Mouse (Mus musculus) E14TG2a.4 (cell line): ENCODE measurements at regions not wholly inside any gene's neighbourhood (a gene's known extent, or its start where the extent isn't known, plus 50 kb on each side); places are given as distances from the start of the nearest gene placed in this dataset.

Experiments used
- H3K27me3 ChIP-seq: 2 replicates; pipeline ENCODE4 v1.6.1; 2014; ENCODE audit warnings: low read length, control low read depth; ENCODE audit not compliant: insufficient read depth
- H3K36me3 ChIP-seq: 2 replicates; pipeline ENCODE4 v1.6.1; 2014; ENCODE audit warnings: low read length, control low read depth; ENCODE audit not compliant: insufficient read depth
- H3K4me1 ChIP-seq: replicated peaks from 2 replicates; pipeline ENCODE4 v1.6.1; 2014; ENCODE audit warnings: low read depth, low read length, control low read depth
- H3K4me3 ChIP-seq: replicated peaks from 2 replicates; pipeline ENCODE4 v1.5.1; 2014; ENCODE audit warnings: mild to moderate bottlenecking, low read length
- H3K9me3 ChIP-seq: 2 replicates; pipeline ENCODE4 v1.6.1; 2014; ENCODE audit warnings: low read length, control low read depth
- CTCF ChIP-seq: conservative IDR thresholded peaks from 2 replicates; pipeline ENCODE4 v1.5.1; 2014; ENCODE audit warnings: low read length
- NANOG ChIP-seq: IDR thresholded peaks from 2 replicates; pipeline ENCODE4 v1.6.1; 2014; ENCODE audit warnings: borderline replicate concordance, low read length, mixed read lengths
- POU5F1 ChIP-seq: IDR thresholded peaks from 2 replicates; pipeline ENCODE4 v1.6.1; 2014; ENCODE audit warnings: low read length, borderline replicate concordance

DNA sequence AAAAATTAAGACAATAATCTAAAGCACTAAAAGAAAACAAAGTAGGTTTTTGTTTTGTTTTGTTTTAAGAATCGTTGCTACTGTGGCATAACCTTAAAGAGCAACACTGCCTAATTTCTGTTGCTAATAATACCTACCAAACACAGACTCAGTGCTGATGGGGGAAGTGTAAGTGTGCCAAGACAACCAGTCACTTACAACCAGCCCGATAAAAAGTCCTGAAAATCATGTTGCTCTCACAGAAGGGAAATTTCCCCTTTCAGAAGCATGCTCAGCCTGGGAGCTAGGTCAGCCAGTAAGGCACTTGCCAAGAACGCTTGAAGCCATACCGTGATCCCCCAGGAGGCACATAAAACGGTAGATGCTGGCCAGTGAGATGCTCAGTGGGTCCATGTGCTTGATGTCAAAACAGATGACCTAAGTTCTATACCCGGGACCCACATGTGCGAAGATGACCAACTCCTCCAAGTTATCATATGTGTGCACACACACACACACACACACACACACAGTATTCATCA lies 324.4 kb upstream of the Noct start:
- no peaks in the 10 kb centered on the region for H3K36me3 ChIP-seq
- peaks cover 18% of the 10 kb centered on the region for H3K4me1 ChIP-seq
- no peak overlapping the region for H3K4me3 ChIP-seq
- TF ChIP-seq NANOG, result no peak
- no peak for TF ChIP-seq CTCF
- TF ChIP-seq POU5F1, result no peak
- no peaks in the 10 kb centered on the region; the same call in 1 of the 2 replicates for H3K9me3 ChIP-seq
- H3K27me3 ChIP-seq, result peaks cover 47% of the 10 kb centered on the region

GRCm38 (mm10) chr3:50900566-50900965 lies 323.7 kb upstream of the Noct start:
- Histone ChIP-seq H3K36me3 (no peaks in the 10 kb centered on the region), H3K9me3 (no peaks in the 10 kb centered on the region; the same call in 1 of the 2 replicates), H3K4me1 (peaks cover 18% of the 10 kb centered on the region), H3K27me3 (peaks cover 40% of the 10 kb centered on the region), H3K4me3 (no peak overlapping the region)
- TF ChIP-seq NANOG (no peak), CTCF (no peak), POU5F1 (no peak)

DNA sequence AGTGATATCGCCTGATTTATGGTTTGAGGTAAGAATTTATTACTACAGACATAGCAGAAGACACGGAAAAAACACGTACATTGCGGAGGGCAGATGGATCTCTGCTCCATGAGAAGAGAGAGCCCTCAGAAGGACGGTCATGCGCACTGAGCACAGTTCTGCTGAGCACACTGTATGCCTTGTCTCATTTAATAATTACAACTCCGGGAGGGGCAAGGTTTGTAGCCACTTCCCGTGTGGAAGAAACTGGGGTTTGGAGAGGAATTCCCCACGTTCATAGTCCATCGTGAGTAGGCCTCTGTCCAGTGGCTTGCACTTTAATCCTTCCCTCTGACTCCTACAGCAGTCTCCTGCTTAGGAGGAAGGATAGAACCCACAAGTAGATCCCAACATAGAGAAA lies 322.9 kb upstream of the Noct start:
- TF ChIP-seq NANOG (no peak), POU5F1 (no peak), CTCF (no peak)

DNA sequence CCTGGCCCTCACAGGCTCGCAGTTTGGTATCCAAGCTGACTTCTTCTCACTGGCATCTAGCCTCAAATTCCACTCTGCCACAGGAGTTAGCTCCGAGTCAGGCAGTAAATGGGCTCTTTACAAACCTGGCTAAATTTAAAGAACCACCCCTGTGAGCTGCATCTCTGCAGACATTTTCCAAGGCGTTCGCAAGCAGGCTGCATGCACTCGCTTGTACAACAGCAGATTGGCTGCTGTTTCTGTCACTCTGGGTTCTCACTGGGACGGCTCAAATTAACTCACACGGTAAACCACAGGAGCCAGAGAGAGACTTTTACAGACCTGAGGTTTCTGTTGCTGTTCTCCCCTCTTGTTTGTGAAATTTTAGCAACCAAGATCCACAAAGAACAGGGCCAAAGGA lies 321.3 kb upstream of the Noct start:
- Histone ChIP-seq H3K4me3 (no peak overlapping the region), H3K4me1 (peaks cover 4% of the 10 kb centered on the region), H3K9me3 (no peaks in the 10 kb centered on the region), H3K27me3 (peaks cover 34% of the 10 kb centered on the region), H3K36me3 (no peaks in the 10 kb centered on the region)
- TF ChIP-seq NANOG (no peak), POU5F1 (no peak), CTCF (no peak)

More for the DNA sequence above, 322.9 kb upstream of the Noct start:
- no peaks in the 10 kb centered on the region for H3K36me3 ChIP-seq
- H3K9me3 ChIP-seq, result no peaks in the 10 kb centered on the region; the same call in 1 of the 2 replicates
- no peak overlapping the region for H3K4me3 ChIP-seq
- peaks cover 18% of the 10 kb centered on the region for H3K4me1 ChIP-seq
- H3K27me3 ChIP-seq, result peaks cover 37% of the 10 kb centered on the region

DNA sequence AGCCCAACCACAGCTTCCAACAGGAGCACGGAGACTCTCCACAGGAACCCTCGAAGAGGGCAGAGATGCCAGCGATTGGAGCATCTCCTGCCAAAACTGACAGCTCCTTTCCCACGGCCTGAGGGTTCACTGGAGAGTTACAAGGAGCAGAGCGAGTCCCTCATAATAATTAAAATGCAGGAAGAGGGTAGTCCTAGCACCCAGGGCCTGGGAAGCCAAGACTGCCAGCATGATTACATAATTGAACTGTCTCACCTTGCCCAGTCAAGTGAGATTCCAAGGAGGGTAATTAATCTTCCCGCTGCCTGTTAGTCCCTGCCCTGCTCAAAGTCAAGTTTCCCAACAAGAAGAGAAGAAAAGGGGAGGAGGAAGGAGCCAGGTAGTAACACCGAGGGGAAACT lies 319.5 kb upstream of the Noct start:
- no peak for TF ChIP-seq CTCF
- TF ChIP-seq NANOG, result no peak
- Histone ChIP-seq H3K36me3 (no peaks in the 10 kb centered on the region), H3K9me3 (no peaks in the 10 kb centered on the region), H3K4me1 (no peaks in the 10 kb centered on the region), H3K4me3 (no peak overlapping the region), H3K27me3 (peaks cover 26% of the 10 kb centered on the region)

DNA sequence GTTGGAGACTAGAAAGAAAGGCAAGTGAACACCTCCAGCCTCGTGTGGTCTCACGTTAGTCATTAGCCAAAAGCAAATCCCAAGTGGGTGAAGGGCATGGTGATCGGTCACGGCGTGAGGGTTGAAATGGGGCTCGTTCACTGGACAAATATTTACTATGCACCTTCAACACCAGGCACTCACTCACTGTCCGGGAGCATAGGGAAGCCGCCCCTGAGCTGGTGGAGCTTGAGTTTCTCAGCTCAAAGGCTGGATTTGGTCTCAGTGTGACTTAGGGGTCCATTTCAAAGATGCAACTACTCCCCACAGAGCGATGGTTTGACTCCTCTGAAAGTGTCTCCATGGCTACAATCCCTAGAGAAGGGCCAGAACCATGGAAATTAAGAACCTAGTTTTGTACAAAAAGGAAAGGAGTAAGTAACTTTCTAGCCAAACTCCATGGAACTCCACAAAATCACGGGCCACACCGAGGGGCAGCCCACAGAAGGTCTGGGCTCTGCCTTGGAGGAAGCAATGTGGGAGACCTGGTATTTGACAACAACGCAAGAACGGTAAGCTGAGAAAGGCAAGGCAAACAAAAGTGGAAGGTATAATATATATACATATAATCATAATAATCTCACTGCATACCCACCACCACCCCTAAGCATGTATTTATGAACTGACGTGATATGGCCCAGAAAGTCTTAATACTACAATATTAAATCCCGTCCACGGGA lies 318.8 kb upstream of the Noct start:
- H3K4me3 ChIP-seq, result no peak overlapping the region
- H3K27me3 ChIP-seq, result peaks cover 23% of the 10 kb centered on the region
- H3K4me1 ChIP-seq, result no peaks in the 10 kb centered on the region
- no peak for TF ChIP-seq CTCF
- TF ChIP-seq POU5F1, result no peak
- TF ChIP-seq NANOG, result no peak
- H3K9me3 ChIP-seq, result no peaks in the 10 kb centered on the region
- no peaks in the 10 kb centered on the region for H3K36me3 ChIP-seq

- Histone ChIP-seq H3K4me3 (no peak overlapping the region), H3K9me3 (no peaks in the 10 kb centered on the region), H3K4me1 (no peaks in the 10 kb centered on the region), H3K27me3 (peaks cover 23% of the 10 kb centered on the region), H3K36me3 (no peaks in the 10 kb centered on the region)
- no peak for TF ChIP-seq POU5F1
- TF ChIP-seq CTCF, result peak; percentile 80
Observed at GRCm38 (mm10) chr3:50905993-50906831, 318.0 kb upstream of the Noct start.

DNA sequence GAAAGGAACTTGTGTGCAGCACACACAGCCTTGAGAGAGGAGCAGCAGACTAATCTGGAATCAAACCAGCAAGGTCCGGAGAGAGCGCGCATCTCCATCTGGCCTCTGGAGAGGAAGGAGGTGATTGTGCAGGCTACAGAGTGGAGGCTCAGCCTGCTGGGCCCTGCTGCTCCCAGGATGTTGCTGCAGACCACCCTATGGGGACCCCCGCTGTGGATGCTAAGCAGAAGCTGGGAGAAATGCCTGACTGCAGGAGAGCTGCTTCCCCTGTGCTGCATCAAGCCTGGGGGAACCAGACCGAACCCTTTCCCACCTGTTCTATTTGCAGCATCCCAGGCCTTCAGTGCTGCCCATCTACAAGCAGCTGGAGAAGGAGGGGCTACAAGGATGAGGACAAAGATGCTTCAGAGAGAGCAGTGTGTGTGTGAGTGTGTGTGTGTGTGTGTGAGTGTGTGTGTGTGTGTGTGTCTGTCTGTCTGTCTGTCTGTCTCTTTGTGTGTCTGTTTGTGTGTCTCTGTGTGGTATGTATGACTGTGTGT lies 311.2 kb upstream of the Noct start:
- Histone ChIP-seq H3K9me3 (no peaks in the 10 kb centered on the region), H3K36me3 (no peaks in the 10 kb centered on the region), H3K4me1 (no peaks in the 10 kb centered on the region), H3K27me3 (peaks cover 4% of the 10 kb centered on the region; the same call in 1 of the 2 replicates), H3K4me3 (no peak overlapping the region)
- no peak for TF ChIP-seq POU5F1
- TF ChIP-seq NANOG, result no peak
- no peak for TF ChIP-seq CTCF

GRCm38 (mm10) chr3:50914866-50915365 lies 309.3 kb upstream of the Noct start:
- no peaks in the 10 kb centered on the region for H3K36me3 ChIP-seq
- H3K9me3 ChIP-seq, result no peaks in the 10 kb centered on the region
- no peaks in the 10 kb centered on the region for H3K4me1 ChIP-seq
- TF ChIP-seq CTCF (no peak), POU5F1 (no peak), NANOG (no peak)
- peaks cover 4% of the 10 kb centered on the region; the same call in 1 of the 2 replicates for H3K27me3 ChIP-seq
- H3K4me3 ChIP-seq, result no peak overlapping the region
